Mouse (Mus musculus): Measurements from ENCODE around the gene Orc3. TPM values are rescaled to one million over a fixed set of nuclear protein-coding genes. Genes with fewer than 3 reads are reported as not detected.
"Not testable (repeated sequence)": the region's sequence is repeated elsewhere in the genome, so short reads cannot be mapped to it uniquely, and the experiment has no call there.

Gene Orc3
- total RNA-seq, 1 experiment from 2014 or later = 70.0 TPM

GRCm38 (mm10) chr4:34581990-34582389, 32.8 kb downstream of the Orc3 start:
- no peak for DNase-seq

GRCm38 (mm10) chr4:34581489-34581888, 33.3 kb downstream of the Orc3 start:
- DNase-seq = not testable (repeated sequence)

- no peak for DNase-seq
Observed at GRCm38 (mm10) chr4:34579215-34579614, 35.5 kb downstream of the Orc3 start.

- no peak for DNase-seq
Observed at GRCm38 (mm10) chr4:34577028-34577427, 37.7 kb downstream of the Orc3 start.

- DNase-seq = no peak
Observed at GRCm38 (mm10) chr4:34572876-34573275, 41.9 kb downstream of the Orc3 start.

- DNase-seq = no peak
Observed at GRCm38 (mm10) chr4:34566226-34566625, 48.5 kb downstream of the Orc3 start.

GRCm38 (mm10) chr4:34560971-34561370, 53.8 kb downstream of the Orc3 start:
- no peak for DNase-seq

- no peak for DNase-seq
Observed at GRCm38 (mm10) chr4:34556183-34556582, 58.6 kb downstream of the Orc3 start.

GRCm38 (mm10) chr4:34555604-34556003, 59.1 kb downstream of the Orc3 start:
- no peak for DNase-seq

GRCm38 (mm10) chr4:34554596-34554995, 60.1 kb downstream of the Orc3 start:
- no peak for DNase-seq

- DNase-seq = no peak
Observed at GRCm38 (mm10) chr4:34551966-34552365, 62.8 kb downstream of the Orc3 start.

- peak; percentile 54 for DNase-seq
Observed at GRCm38 (mm10) chr4:34551098-34551809, 63.5 kb downstream of the Orc3 start.

- peak; percentile 36 for DNase-seq
Observed at GRCm38 (mm10) chr4:34550748-34551097, 64.0 kb downstream of the Orc3 start, which contains the start of gene Akirin2. Akirin2 (plus strand) TSS chr4:34550937.

GRCm38 (mm10) chr4:34549981-34550747, 64.6 kb downstream of the Orc3 start:
- DNase-seq = peak; percentile 95

- DNase-seq = no peak
Observed at GRCm38 (mm10) chr4:34529941-34530340, 84.8 kb downstream of the Orc3 start.

- DNase-seq = no peak
Observed at GRCm38 (mm10) chr4:34529379-34529778, 85.4 kb downstream of the Orc3 start.

GRCm38 (mm10) chr4:34528430-34529100, 86.2 kb downstream of the Orc3 start:
- DNase-seq = no peak

- no peak for DNase-seq
Observed at GRCm38 (mm10) chr4:34526771-34527170, 88.0 kb downstream of the Orc3 start.

GRCm38 (mm10) chr4:34523586-34523985, 91.2 kb downstream of the Orc3 start:
- DNase-seq = no peak

GRCm38 (mm10) chr4:34522846-34523245, 91.9 kb downstream of the Orc3 start:
- peak; percentile 28 for DNase-seq

All from adrenal gland, postnatal 25 days (tissue).